Mouse (Mus musculus) midbrain, embryonic 11.5 days (tissue): ENCODE data around the gene Cdcp1. TPM values are rescaled to one million over a fixed set of nuclear protein-coding genes. Genes with fewer than 3 reads are reported as not detected.

Experiments used
- ATAC-seq: fragments of 200-750 bp; cut with Nextera tagmentation; 2 replicates; pipeline ENCODE4 v1.8.0; 2017; ENCODE audit warnings: moderate TSS enrichment, moderate library complexity; ENCODE audit not compliant: low FRiP score
- DNase-seq: peaks from one replicate; pipeline ENCODE4 v3.0.0; 2015; ENCODE audit warnings: low spot score; ENCODE audit errors: missing footprints
- H3K27ac ChIP-seq: fragments of 300-500 bp; sonication (generic); 2 replicates; pipeline ENCODE4 v1.5.1; 2014; ENCODE audit warnings: low read depth, low read length
- H3K27me3 ChIP-seq: fragments of 300-500 bp; sonication (generic); 2 replicates; pipeline ENCODE4 v1.6.1; 2014; ENCODE audit warnings: mild to moderate bottlenecking, low read length, moderate library complexity, mixed read lengths; ENCODE audit not compliant: control insufficient read depth, insufficient read depth
- H3K36me3 ChIP-seq: fragments of 300-500 bp; sonication (generic); 2 replicates; pipeline ENCODE4 v1.6.1; 2014; ENCODE audit warnings: mild to moderate bottlenecking, low read length, moderate library complexity, mixed read lengths; ENCODE audit not compliant: control insufficient read depth, insufficient read depth
- H3K4me1 ChIP-seq: fragments of 300-500 bp; sonication (generic); 2 replicates; pipeline ENCODE4 v1.6.1; 2014; ENCODE audit warnings: low read length; ENCODE audit not compliant: control insufficient read depth, insufficient read depth
- H3K4me2 ChIP-seq: fragments of 300-500 bp; sonication (generic); 2 replicates; pipeline ENCODE4 v1.6.1; 2014; ENCODE audit warnings: mild to moderate bottlenecking, moderate library complexity
- H3K4me3 ChIP-seq: fragments of 300-500 bp; sonication (generic); 2 replicates; pipeline ENCODE4 v1.5.1; 2014; ENCODE audit warnings: low read depth, low read length
- H3K9ac ChIP-seq: fragments of 300-500 bp; sonication (generic); 2 replicates; pipeline ENCODE4 v1.6.1; 2014; ENCODE audit warnings: low read length
- H3K9me3 ChIP-seq: fragments of 300-500 bp; sonication (generic); 2 replicates; pipeline ENCODE4 v1.6.1; 2016; ENCODE audit warnings: low read length; ENCODE audit not compliant: control insufficient read depth
- WGBS: fragments of 180-500 bp; shearing (Covaris S2); extraction: QIAGEN DNeasy Blood & Tissue Kit; methylation state at CpG from one replicate; pipeline ENCODE4 v1.1.7; 2014; 5-methylcytosine and 5-hydroxymethylcytosine counted together
- polyA plus RNA-seq: library from polyadenylated mRNA; unstranded; fragments of >200 nt; fragmentation: Nextera tagmentation; extraction: Ambion mirVana; gene quantifications from 2 replicates; pipeline ENCODE4 v1.2.1, GENCODE M21; 2014

The Cdcp1 gene
- polyA plus RNA-seq, 1 experiment from 2014 or later, result 0.29 TPM

DNA sequence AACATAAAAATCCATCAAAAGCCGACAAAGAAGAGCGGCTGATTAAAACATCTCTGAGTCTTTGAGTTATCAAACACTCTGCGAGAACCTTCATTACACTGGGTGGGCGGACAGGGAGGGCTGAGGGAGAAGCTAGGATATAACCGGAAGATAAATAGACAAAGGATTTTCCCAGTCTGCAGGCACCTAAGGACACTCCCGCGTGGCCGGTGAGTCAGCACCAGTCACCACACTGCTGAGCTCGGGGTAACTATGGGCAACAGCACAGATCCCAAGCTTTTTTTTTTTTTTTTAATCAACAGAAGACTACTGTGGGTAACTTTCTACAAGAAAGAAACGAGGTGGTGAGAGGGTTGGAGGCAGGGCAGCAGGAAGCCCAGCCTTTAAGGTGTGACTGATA is 28.1 kb upstream of the Cdcp1 start:
- Histone ChIP-seq H3K27ac (no peak overlapping the region), H3K4me2 (no peak overlapping the region), H3K9me3 (no peaks in the 10 kb centered on the region), H3K4me1 (no peaks in the 10 kb centered on the region), H3K27me3 (no peaks in the 10 kb centered on the region), H3K4me3 (no peak overlapping the region), H3K9ac (no peak overlapping the region), H3K36me3 (no peaks in the 10 kb centered on the region)
- no peak for DNase-seq
- ATAC-seq, result no peak
- 67% methylated on average over 10 of the region's 10 CpGs for WGBS

DNA sequence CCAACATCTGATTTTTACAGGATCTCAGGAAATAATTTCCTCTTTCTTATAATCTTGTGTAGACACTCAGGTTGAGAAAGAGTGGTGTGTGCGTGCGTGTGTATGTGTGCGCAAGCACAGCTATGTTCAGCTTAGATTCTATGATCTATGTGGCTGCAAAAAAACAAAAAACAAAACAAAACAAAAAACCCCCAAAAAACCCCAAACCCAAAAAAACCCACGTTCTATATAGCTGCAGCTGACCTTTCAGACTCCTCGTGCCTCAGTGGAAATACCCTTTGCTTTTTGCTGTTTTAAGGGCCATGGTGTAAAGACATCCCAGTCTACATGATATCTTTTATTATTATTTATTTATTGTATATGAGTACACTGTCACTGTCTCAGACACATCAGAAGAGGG is 25.4 kb upstream of the Cdcp1 start:
- no peak overlapping the region for H3K27ac ChIP-seq
- WGBS, result 92% methylated on average over 5 of the region's 5 CpGs
- no peak overlapping the region for H3K4me2 ChIP-seq

DNA sequence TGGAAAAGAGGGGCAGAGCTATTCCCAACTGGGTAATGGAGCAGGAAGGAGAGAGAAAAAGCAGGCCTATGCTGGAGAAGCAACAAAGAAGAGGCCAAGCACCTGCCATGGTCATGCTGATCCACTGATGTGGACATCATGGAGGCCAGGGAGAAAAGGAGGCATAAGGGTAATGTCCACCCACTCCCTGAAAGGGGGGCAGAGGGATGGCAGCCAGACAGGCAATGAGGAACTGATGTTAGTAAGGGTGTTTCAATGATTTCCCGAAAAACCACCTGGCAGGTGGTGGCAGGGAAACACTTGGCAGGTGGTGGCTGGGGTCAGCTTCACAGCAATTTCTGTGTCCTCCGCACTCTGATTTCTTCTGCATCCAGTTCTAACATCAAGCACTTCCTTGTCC is 24.9 kb upstream of the Cdcp1 start:
- Histone ChIP-seq H3K27ac (no peak overlapping the region), H3K9ac (no peak overlapping the region), H3K27me3 (no peaks in the 10 kb centered on the region), H3K9me3 (no peaks in the 10 kb centered on the region), H3K36me3 (no peaks in the 10 kb centered on the region), H3K4me3 (no peak overlapping the region), H3K4me1 (no peaks in the 10 kb centered on the region), H3K4me2 (no peak overlapping the region)
- 83% methylated on average over 2 of the region's 2 CpGs for WGBS
- no peak for ATAC-seq
- no peak for DNase-seq

More for the DNA sequence above, 25.4 kb upstream of the Cdcp1 start:
- Histone ChIP-seq H3K9me3 (no peaks in the 10 kb centered on the region), H3K4me3 (no peak overlapping the region), H3K4me1 (no peaks in the 10 kb centered on the region), H3K36me3 (no peaks in the 10 kb centered on the region), H3K9ac (no peak overlapping the region), H3K27me3 (no peaks in the 10 kb centered on the region)
- no peak for DNase-seq
- no peak for ATAC-seq

DNA sequence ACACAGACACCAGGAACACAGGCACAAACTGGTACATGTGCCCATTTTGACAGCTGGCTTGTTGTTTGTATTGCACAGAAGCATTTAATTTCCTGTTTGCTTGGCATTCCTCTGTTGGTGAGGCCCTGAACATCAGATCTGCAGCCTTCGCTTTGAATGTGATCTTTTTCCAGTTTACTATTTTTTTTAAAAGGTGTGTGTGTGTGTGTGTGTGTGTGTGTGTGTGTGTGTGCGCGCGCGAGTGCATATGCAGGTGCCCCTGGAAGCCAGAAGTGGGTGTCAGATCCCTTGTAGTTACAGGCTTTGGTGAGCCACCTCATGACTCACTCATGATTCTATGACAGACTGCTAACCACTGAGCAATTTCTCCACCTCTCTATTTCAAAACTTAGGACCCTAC is 24.4 kb upstream of the Cdcp1 start:
- H3K9me3 ChIP-seq, result no peaks in the 10 kb centered on the region
- WGBS, result 94% methylated on average over 5 of the region's 5 CpGs
- DNase-seq, result no peak
- no peak overlapping the region for H3K4me3 ChIP-seq
- H3K4me1 ChIP-seq, result no peaks in the 10 kb centered on the region
- H3K27ac ChIP-seq, result no peak overlapping the region
- no peak overlapping the region for H3K9ac ChIP-seq
- no peaks in the 10 kb centered on the region for H3K36me3 ChIP-seq
- no peaks in the 10 kb centered on the region for H3K27me3 ChIP-seq
- no peak for ATAC-seq
- H3K4me2 ChIP-seq, result no peak overlapping the region

DNA sequence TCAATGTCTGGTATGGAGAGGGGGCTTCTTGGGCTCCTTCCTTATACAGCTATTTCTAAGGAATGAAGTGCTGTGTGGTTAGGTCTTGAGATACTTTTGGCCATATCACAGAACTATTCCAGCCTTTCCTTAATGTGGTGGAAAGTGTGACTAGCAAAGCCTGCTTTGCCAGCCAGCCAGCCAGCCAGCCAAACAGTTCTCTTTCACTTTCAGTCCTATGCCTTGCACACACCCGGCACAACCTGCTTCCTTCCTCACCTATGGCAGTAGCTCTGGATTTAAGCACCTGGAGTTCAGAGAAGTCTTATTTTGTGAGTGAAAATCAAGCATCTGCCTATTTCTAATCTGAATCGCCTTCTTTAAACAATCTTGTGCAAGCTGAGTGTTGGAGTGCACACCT is 23.8 kb upstream of the Cdcp1 start:
- Histone ChIP-seq H3K4me1 (no peaks in the 10 kb centered on the region), H3K27ac (no peak overlapping the region), H3K36me3 (no peaks in the 10 kb centered on the region), H3K9me3 (no peaks in the 10 kb centered on the region), H3K4me3 (no peak overlapping the region), H3K4me2 (no peak overlapping the region), H3K9ac (no peak overlapping the region), H3K27me3 (no peaks in the 10 kb centered on the region)
- no peak for DNase-seq
- 85% methylated on average over 2 of the region's 2 CpGs for WGBS
- no peak for ATAC-seq

DNA sequence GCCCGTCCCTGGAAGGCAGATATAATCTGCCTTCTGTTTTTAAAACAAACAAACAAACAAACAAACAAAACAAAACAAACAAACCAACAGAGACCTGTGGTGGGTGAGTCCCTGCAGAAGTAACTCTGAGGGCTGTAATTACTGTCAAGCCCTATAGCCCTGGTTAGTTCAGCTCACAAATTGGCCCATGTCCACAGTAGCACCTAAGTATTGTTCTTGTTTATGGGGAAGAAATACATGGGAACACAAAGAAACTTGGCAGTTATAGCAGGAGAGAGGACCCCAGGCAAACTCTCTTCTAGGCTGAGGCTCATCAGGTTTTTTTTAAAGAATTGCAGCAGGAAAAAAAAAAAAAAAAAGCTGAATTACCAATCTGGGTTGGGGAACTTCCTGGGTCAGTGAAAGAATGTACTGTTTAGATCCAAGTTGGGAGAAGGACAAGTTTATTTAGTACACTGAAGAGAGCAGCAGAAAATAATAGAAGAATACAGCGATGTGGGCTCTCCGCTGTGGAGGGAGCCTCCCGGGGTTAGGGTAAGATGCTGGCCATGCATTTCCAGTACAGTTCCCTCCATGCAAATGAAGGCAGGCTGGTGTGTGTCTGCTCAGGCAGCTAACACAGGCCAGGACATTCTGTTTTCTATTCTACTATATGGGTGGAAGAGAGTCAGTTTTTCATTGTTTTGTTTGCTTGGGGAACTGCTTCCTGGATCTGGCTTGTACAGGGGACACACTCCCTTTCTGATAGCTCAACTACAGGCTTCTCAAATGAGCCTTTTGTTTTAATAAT is 22.6 kb upstream of the Cdcp1 start:
- no peak for ATAC-seq
- 48% methylated on average over 4 of the region's 4 CpGs for WGBS
- Histone ChIP-seq H3K36me3 (no peaks in the 10 kb centered on the region), H3K27ac (no peak overlapping the region), H3K4me2 (no peak overlapping the region), H3K27me3 (no peaks in the 10 kb centered on the region), H3K4me1 (no peaks in the 10 kb centered on the region), H3K9me3 (no peaks in the 10 kb centered on the region), H3K4me3 (no peak overlapping the region), H3K9ac (no peak overlapping the region)
- no peak for DNase-seq

DNA sequence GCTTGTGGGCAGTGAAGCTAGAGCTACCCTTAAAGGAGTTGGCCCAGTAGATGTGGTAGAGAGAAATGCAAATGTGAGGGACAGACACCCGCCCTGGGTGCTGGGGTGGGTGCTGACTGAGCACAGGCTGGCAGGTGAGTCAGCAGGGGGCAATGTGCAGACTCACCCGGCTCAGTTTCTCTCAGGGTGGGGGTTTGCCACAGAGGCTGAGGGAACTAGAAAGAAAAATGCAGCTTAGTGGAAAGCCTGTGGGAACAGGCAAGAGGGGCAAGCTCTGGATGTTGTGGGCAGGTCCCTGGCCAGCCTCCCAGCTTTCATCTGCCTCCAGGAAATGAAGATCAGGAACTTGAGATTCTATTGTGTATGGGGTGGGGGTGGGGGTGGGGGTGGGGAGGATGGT is 21.9 kb upstream of the Cdcp1 start:
- Histone ChIP-seq H3K4me2 (no peak overlapping the region), H3K4me1 (no peaks in the 10 kb centered on the region), H3K9ac (no peak overlapping the region), H3K36me3 (no peaks in the 10 kb centered on the region), H3K27me3 (no peaks in the 10 kb centered on the region), H3K4me3 (no peak overlapping the region), H3K9me3 (no peaks in the 10 kb centered on the region), H3K27ac (no peak overlapping the region)
- no peak for ATAC-seq
- 24% methylated on average over 2 of the region's 2 CpGs for WGBS
- DNase-seq, result no peak

DNA sequence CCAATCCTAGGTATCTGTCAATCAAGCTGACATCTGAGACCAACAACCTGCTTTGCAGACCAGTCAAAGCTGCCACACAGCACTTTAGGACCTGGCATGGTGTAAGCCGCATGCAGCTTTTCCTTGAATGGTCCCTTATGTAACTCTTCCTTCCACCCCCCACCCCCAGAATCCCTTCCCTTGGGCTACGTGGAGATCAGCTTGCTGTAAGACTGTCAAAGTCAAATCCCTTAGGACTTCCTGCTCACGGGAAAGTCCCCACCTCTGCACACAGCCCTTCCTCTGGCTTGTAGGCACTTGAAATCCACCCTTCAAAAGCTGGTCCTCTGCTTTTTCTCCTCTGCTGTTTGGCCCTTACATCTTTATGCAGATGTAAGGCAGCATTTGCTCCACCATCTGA is 19.8 kb upstream of the Cdcp1 start:
- Histone ChIP-seq H3K36me3 (no peaks in the 10 kb centered on the region), H3K4me3 (no peak overlapping the region), H3K9me3 (no peaks in the 10 kb centered on the region), H3K4me2 (no peak overlapping the region), H3K27me3 (no peaks in the 10 kb centered on the region), H3K27ac (no peak overlapping the region), H3K4me1 (no peaks in the 10 kb centered on the region), H3K9ac (no peak overlapping the region)
- ATAC-seq (no peak), DNase-seq (no peak)
- WGBS, result 66% methylated on average over 3 of the region's 3 CpGs

DNA sequence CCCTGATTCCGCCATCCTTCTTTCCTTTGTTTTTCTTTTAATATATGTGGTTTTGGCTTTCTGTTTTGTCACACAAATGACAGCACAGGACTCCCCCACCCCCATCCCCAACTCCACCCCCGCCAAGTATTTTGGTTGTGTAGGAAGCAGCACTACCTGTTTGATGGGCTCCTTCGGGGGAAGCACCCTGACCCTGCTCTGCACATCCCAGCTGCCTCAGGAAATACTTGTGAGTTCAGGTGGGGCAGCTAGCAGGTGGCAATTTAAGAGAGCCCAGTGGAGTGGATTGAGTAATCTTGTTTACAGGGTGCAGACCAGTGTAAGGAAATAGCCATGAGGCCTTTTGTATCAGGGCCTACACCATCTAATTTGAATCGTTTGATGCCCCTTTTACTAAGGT is 14.0 kb upstream of the Cdcp1 start:
- no peak overlapping the region for H3K9ac ChIP-seq
- H3K9me3 ChIP-seq, result no peaks in the 10 kb centered on the region
- WGBS, result 82% methylated on average over 4 of the region's 4 CpGs

More for the DNA sequence above, 14.0 kb upstream of the Cdcp1 start:
- no peak overlapping the region for H3K4me2 ChIP-seq
- no peak overlapping the region for H3K4me3 ChIP-seq
- H3K27me3 ChIP-seq, result no peaks in the 10 kb centered on the region
- ATAC-seq (no peak), DNase-seq (no peak)
- H3K4me1 ChIP-seq, result no peaks in the 10 kb centered on the region
- no peak overlapping the region for H3K27ac ChIP-seq
- H3K36me3 ChIP-seq, result no peaks in the 10 kb centered on the region
